Mouse (Mus musculus) brain, embryonic 14.5 days (tissue): ENCODE data around the gene 4930579F01Rik. TPM values are rescaled to one million over a fixed set of nuclear protein-coding genes. Genes with fewer than 3 reads are reported as not detected.

Experiments
- DNase-seq: peaks from one replicate; pipeline ENCODE4 v3.0.0-alpha.2; 2011; ENCODE audit warnings: low read depth
- CTCF ChIP-seq: fragments of 200-500 bp; IDR thresholded peaks from 2 replicates; pipeline ENCODE4 v1.5.1; 2012; ENCODE audit warnings: inconsistent platforms, mild to moderate bottlenecking, moderate library complexity, borderline replicate concordance; ENCODE audit not compliant: insufficient read depth, insufficient read length; ENCODE audit errors: extremely low read depth
- POLR2A ChIP-seq: fragments of 200-500 bp; IDR thresholded peaks from 2 replicates; pipeline ENCODE4 v1.6.1; 2012; ENCODE audit warnings: mild to moderate bottlenecking, inconsistent platforms, borderline replicate concordance; ENCODE audit not compliant: poor library complexity, insufficient read depth, insufficient read length, severe bottlenecking; ENCODE audit errors: extremely low read depth
- polyA plus RNA-seq: library from polyadenylated mRNA; depleted of rRNA; stranded (reverse); fragments of >200 nt; gene quantifications from 2 replicates; pipeline ENCODE4 v1.2.3, GENCODE M21; 2012; rRNA removed

The 4930579F01Rik gene
- polyA plus RNA-seq, 1 experiment: not detected

DNA sequence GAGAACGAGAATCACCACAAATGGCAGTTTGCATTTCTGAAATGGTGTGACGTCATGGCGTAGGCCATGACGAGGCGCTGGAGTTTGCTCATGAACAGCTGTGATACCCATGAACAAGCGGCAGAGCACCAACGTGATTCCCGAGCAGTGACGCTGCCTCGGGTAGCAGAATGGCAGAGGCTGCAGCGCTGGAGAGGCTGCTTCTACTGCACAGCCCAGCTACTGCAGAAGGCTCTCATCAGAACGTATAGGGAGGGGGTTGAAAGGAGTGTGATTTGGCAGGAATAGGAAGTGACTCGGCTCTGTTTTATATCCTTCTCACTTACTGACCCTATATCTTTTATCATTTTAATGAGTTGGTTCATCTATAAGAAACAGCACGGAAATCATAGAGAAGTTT, 74.8 kb downstream of the 4930579F01Rik start:
- no peak for TF ChIP-seq CTCF

DNA sequence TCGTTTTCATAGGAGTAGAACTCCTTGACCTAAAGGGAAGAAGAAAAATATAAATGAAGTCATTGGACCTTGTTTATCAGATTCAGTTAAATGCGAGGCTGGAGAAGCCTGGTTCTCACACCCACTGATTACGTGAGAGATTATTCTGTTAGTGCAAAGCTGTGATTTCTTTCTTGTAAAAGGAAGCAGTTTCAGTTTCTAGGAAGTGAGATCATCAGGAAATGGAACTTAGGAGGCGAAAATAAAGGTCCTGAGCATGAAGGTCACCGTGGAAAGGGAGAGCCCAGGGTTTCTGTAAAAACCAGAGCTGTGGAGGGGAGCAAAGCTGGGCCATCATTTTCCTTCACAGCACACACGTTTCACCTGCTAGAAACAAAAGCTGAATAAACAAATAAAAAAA, 75.2 kb downstream of the 4930579F01Rik start:
- no peak for DNase-seq
- no peak for TF ChIP-seq POLR2A
- no peak for TF ChIP-seq CTCF

More for the DNA sequence above, 74.8 kb downstream of the 4930579F01Rik start:
- no peak for DNase-seq

DNA sequence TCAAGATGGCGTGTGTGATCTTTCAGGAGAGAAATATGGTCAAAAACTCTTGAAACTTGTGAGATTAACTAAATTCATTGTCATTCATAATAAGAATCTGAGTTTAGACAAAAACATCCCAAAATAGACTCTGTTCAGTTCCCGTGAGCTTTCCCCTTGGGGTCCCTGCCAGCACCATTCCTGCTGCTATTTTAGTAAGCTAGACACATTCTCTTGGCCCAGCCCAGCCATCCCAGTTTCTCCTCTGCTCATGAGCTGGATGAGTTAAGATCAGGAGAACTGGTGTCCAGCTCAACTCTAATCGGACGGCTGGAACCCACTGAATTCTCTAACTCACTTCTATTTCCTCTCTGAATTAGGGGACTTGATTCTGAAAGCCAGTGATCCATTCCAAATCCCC, 76.8 kb downstream of the 4930579F01Rik start:
- DNase-seq: no peak
- no peak for TF ChIP-seq CTCF
- TF ChIP-seq POLR2A: no peak

DNA sequence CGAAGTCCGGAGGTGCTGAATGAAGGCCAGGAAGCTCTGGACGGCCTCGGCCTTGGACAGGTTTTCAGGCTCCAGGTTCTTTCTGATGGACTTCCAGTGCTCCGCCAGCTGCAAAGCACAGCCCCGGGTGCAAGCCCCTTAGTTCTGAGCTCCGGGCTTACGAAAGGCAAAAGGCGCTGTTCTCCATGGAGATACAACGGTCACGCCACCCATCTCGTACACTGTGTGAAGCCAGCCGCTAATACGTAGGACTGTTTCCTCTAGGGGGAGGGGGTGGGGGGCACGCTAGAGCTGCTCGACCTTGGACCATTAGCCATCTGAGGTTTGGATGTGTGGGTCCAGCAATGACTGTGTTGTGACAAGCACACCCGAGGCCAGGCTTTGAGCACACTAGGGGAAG, 79.5 kb downstream of the 4930579F01Rik start:
- TF ChIP-seq POLR2A (no peak), CTCF (no peak)
- no peak for DNase-seq

Other genes starting within 250 kb of the 4930579F01Rik start
- gene Dapp1, start 212.3 kb downstream of the 4930579F01Rik start, polyA plus RNA-seq: 1.9 and 2.0 TPM in 2 replicates
- gene 1110002E22Rik, start 128.8 kb downstream of the 4930579F01Rik start, polyA plus RNA-seq: 0.08 and 0.12 TPM in 2 replicates
- gene Gm5105, start 126.4 kb downstream of the 4930579F01Rik start, polyA plus RNA-seq: 0.04 TPM in 1 of 2 replicates, not detected in the other
- 6.6 and 7.3 TPM in 2 replicates for gene Trmt10a, start 50.4 kb downstream of the 4930579F01Rik start, polyA plus RNA-seq
- gene Mttp, start 48.9 kb downstream of the 4930579F01Rik start, polyA plus RNA-seq: 4.7 and 4.9 TPM in 2 replicates
- 0.49 and 0.68 TPM in 2 replicates for gene Adh7, start 23.9 kb upstream of the 4930579F01Rik start, polyA plus RNA-seq
- gene Adh1, start 67.2 kb upstream of the 4930579F01Rik start, polyA plus RNA-seq: 0.55 and 1.5 TPM in 2 replicates
- 0.03 TPM in 1 of 2 replicates, not detected in the other for gene Adh6a, start 119.5 kb upstream of the 4930579F01Rik start, polyA plus RNA-seq
- 0.15 and 0.27 TPM in 2 replicates for gene Adh6b, start 147.9 kb upstream of the 4930579F01Rik start, polyA plus RNA-seq
- not detected in 2 replicates for gene Adh4, start 221.6 kb upstream of the 4930579F01Rik start, polyA plus RNA-seq
- 120 and 141 TPM in 2 replicates for gene Adh5, start 249.3 kb upstream of the 4930579F01Rik start, polyA plus RNA-seq